Mouse (Mus musculus) right cerebral cortex, postnatal 10 days (tissue): ENCODE measurements around the gene C7.

Experiments used
- DNase-seq, 2 experiments: peaks; one replicate each; pipeline ENCODE4 v3.0.0; 2021; ENCODE audit warnings: low spot score in 2 of 2

Gene C7

GRCm38 (mm10) chr15:5002903-5003302 lies 60.6 kb downstream of the C7 start:
- DNase-seq, result peak in 1 of 2 experiments; percentile 35

- DNase-seq, result no peak
These were observed 90.2 kb downstream of the C7 start for GRCm38 (mm10) chr15:4973355-4973754.
